Mouse (Mus musculus): Measurements from ENCODE around the gene Zfyve16. TPM values are rescaled to one million over a fixed set of nuclear protein-coding genes. Genes with fewer than 3 reads are reported as not detected.

Zfyve16 gene
- polyA plus RNA-seq (2014; fragmentation: Nextera tagmentation; extraction: Ambion mirVana) = 12.3 and 13.8 TPM in 2 replicates

DNA sequence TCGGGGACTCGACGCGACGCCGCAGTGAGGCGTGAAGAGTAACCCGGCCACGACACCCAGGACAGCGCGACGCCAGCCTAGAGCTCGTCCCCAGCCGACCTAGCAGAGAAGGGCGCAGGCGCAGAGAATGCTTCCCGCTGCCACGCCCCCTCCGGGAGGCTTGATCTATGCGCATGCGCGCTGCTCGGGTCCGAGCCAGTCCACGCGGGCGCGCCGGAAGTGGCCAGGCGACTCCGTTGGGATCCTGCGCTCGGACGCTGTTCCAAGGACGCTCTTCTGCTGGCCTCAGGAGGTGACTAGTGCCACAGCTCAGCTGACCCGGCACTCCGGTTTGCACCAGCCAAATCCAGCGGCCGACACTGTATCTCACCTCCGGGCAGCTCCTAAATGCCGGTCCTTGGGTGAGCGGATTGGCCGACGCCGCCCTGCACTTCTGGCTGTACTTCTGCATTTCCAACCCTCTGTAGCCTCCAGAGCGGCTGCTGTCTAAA lies at the start of gene Zfyve16:
Gene Zfyve16 (minus strand): TSS at position 148 of the 491 bp plus-strand sequence.
- Histone ChIP-seq H3K27me3 (ENCODE audit: control insufficient read depth, insufficient read depth, low read length) (no peaks in the 10 kb centered on the region), H3K4me3 (replicated peaks; ENCODE audit: low read depth, low read length) (peak within 1 kb of the TSS; percentile 72), H3K27ac (replicated peaks; ENCODE audit: low read depth, low read length) (peak within 1 kb of the TSS; percentile 95), H3K36me3 (ENCODE audit: control insufficient read depth, insufficient read depth, low read length) (0 out of 2 replicates have a peak, but pooled peaks cover 2% of the 10 kb centered on the region), H3K4me2 (ENCODE audit: low read length) (peak within 1 kb of the TSS; percentile 61), H3K4me1 (ENCODE audit: control insufficient read depth, insufficient read depth, low read length) (peaks cover 15% of the 10 kb centered on the region), H3K9me3 (ENCODE audit: control insufficient read depth, low read length) (no peaks in the 10 kb centered on the region), H3K9ac (replicated peaks; ENCODE audit: low read length) (peak within 1 kb of the TSS; percentile 94)
- WGBS = under 1% methylated on average over 46 of the region's 46 CpGs
- ATAC-seq (ENCODE audit: low FRiP score, low TSS enrichment) (peak; percentile 98), DNase-seq (peak; percentile 99)

GRCm38 (mm10) chr13:92578210-92578609 lies 47.5 kb upstream of the Zfyve16 start:
- no peak overlapping the region for H3K4me3 ChIP-seq (replicated peaks; ENCODE audit: low read depth, low read length)
- no peak overlapping the region for H3K4me2 ChIP-seq (ENCODE audit: low read length)
- ATAC-seq (ENCODE audit: low FRiP score, low TSS enrichment) (no peak), DNase-seq (no peak)
- H3K9ac ChIP-seq (replicated peaks; ENCODE audit: low read length) = no peak overlapping the region
- WGBS = 86% methylated on average over 4 of the region's 4 CpGs
- no peaks in the 10 kb centered on the region for H3K36me3 ChIP-seq (ENCODE audit: control insufficient read depth, insufficient read depth, low read length)
- no peak overlapping the region for H3K27ac ChIP-seq (replicated peaks; ENCODE audit: low read depth, low read length)
- no peaks in the 10 kb centered on the region for H3K9me3 ChIP-seq (ENCODE audit: control insufficient read depth, low read length)
- H3K4me1 ChIP-seq (ENCODE audit: control insufficient read depth, insufficient read depth, low read length) = no peaks in the 10 kb centered on the region
- no peaks in the 10 kb centered on the region for H3K27me3 ChIP-seq (ENCODE audit: control insufficient read depth, insufficient read depth, low read length)

DNA sequence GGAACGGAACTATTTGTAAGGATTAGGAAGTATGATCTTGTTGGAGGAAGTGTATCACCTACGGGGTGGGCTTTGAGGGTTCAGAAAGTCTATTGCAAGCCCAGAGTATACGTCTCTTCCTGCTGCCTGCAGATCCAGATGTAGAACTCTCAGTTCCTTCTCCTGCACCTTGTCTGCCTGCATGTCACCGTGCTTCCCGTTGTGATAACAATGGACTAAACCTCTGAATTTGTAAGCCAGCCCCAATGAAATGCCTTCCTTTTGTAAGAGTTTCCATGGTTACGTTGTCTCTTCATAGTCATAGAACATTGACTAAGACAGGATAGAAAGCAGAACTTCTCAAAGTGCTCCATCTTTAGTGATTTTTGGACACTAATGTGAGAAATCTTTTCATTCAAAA lies 46.0 kb upstream of the Zfyve16 start:
- no peaks in the 10 kb centered on the region for H3K9me3 ChIP-seq (ENCODE audit: control insufficient read depth, low read length)
- H3K27ac ChIP-seq (replicated peaks; ENCODE audit: low read depth, low read length) = no peak overlapping the region
- no peaks in the 10 kb centered on the region for H3K27me3 ChIP-seq (ENCODE audit: control insufficient read depth, insufficient read depth, low read length)
- no peak overlapping the region for H3K4me3 ChIP-seq (replicated peaks; ENCODE audit: low read depth, low read length)
- no peaks in the 10 kb centered on the region for H3K36me3 ChIP-seq (ENCODE audit: control insufficient read depth, insufficient read depth, low read length)
- no peak overlapping the region for H3K9ac ChIP-seq (replicated peaks; ENCODE audit: low read length)
- DNase-seq (no peak), ATAC-seq (ENCODE audit: low FRiP score, low TSS enrichment) (no peak)
- no peaks in the 10 kb centered on the region for H3K4me1 ChIP-seq (ENCODE audit: control insufficient read depth, insufficient read depth, low read length)
- H3K4me2 ChIP-seq (ENCODE audit: low read length) = no peak overlapping the region
- WGBS = 39% methylated on average over 6 of the region's 6 CpGs

DNA sequence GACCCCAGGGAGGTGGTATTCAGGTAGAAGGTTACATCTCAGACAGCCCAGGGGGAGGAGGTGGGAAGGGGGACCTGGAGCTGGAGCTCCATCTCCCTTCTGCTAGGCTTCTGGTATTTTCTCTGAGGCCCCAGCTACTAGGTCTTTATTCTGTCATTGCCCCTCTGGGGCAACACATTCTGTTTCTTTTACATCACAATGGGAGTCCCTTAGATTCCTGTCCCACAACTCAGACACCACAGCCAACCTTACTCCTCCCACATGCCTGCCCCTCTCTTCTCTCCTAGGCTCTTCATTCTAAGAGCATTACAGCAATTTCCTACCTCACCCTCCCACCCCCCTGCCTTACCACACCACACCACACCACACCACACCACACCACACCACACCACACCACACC lies 45.4 kb upstream of the Zfyve16 start, which contains the start of gene Spz1:
Gene Spz1 (minus strand): TSS at position 101 of the 400 bp plus-strand sequence.
- Histone ChIP-seq H3K9ac (replicated peaks; ENCODE audit: low read length) (no peak within 1 kb of the TSS), H3K9me3 (ENCODE audit: control insufficient read depth, low read length) (no peaks in the 10 kb centered on the region), H3K27me3 (ENCODE audit: control insufficient read depth, insufficient read depth, low read length) (no peaks in the 10 kb centered on the region), H3K4me2 (ENCODE audit: low read length) (no peak within 1 kb of the TSS), H3K4me1 (ENCODE audit: control insufficient read depth, insufficient read depth, low read length) (no peaks in the 10 kb centered on the region), H3K36me3 (ENCODE audit: control insufficient read depth, insufficient read depth, low read length) (no peaks in the 10 kb centered on the region), H3K4me3 (replicated peaks; ENCODE audit: low read depth, low read length) (no peak within 1 kb of the TSS), H3K27ac (replicated peaks; ENCODE audit: low read depth, low read length) (no peak within 1 kb of the TSS)
- ATAC-seq (ENCODE audit: low FRiP score, low TSS enrichment) (no peak), DNase-seq (no peak)

DNA sequence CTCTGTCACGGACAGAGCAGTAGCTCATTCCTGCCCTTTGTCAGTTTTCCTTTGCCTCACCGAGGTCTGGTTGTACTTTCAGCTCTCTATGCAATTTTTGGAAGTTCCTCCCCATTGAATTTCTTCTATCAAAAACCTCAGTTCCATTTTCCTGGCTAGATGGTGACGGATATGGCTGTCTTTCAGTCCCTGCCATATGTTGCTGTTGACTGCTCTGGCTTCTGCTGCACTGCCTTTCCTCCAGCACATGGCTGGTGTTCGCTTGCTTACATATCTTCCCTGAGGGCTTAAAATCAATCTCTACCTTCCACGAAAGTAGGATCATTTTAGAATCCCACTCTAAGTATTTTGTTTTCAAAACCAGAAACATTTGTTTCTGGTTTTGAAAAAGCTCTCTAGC lies 28.8 kb upstream of the Zfyve16 start:
- H3K27ac ChIP-seq (replicated peaks; ENCODE audit: low read depth, low read length) = no peak overlapping the region
- no peaks in the 10 kb centered on the region for H3K36me3 ChIP-seq (ENCODE audit: control insufficient read depth, insufficient read depth, low read length)
- ATAC-seq (ENCODE audit: low FRiP score, low TSS enrichment) (no peak), DNase-seq (no peak)
- H3K4me1 ChIP-seq (ENCODE audit: control insufficient read depth, insufficient read depth, low read length) = peaks cover 5% of the 10 kb centered on the region; the same call in 1 of the 2 replicates
- no peak overlapping the region for H3K9ac ChIP-seq (replicated peaks; ENCODE audit: low read length)
- no peaks in the 10 kb centered on the region for H3K9me3 ChIP-seq (ENCODE audit: control insufficient read depth, low read length)
- no peaks in the 10 kb centered on the region for H3K27me3 ChIP-seq (ENCODE audit: control insufficient read depth, insufficient read depth, low read length)
- H3K4me2 ChIP-seq (ENCODE audit: low read length) = no peak overlapping the region
- H3K4me3 ChIP-seq (replicated peaks; ENCODE audit: low read depth, low read length) = no peak overlapping the region
- 79% methylated on average over 5 of the region's 5 CpGs for WGBS

DNA sequence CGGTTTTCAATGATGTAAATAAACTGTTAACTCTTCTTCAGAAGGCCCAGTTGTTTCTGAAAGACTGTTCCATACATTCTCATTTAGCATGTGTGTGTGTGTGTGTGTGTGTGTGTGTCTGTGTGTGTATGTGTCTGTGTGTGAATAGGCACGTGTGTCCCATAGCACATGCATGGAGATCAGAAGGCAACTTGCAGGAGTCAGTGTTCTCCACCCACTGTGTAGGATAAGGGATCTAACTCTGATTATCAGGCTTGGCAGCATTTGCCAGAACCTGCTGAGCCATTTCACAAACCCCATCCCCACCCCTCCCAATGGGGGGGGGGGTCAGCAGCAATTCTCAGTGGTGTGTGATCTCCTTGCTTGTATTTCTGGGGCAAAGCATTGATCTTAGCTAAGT lies 26.6 kb upstream of the Zfyve16 start:
- no peak overlapping the region for H3K27ac ChIP-seq (replicated peaks; ENCODE audit: low read depth, low read length)
- H3K4me3 ChIP-seq (replicated peaks; ENCODE audit: low read depth, low read length) = no peak overlapping the region
- H3K4me2 ChIP-seq (ENCODE audit: low read length) = no peak overlapping the region
- H3K4me1 ChIP-seq (ENCODE audit: control insufficient read depth, insufficient read depth, low read length) = peaks cover 5% of the 10 kb centered on the region; the same call in 1 of the 2 replicates
- no peaks in the 10 kb centered on the region for H3K9me3 ChIP-seq (ENCODE audit: control insufficient read depth, low read length)
- H3K36me3 ChIP-seq (ENCODE audit: control insufficient read depth, insufficient read depth, low read length) = no peaks in the 10 kb centered on the region
- H3K27me3 ChIP-seq (ENCODE audit: control insufficient read depth, insufficient read depth, low read length) = no peaks in the 10 kb centered on the region
- ATAC-seq (ENCODE audit: low FRiP score, low TSS enrichment) (no peak), DNase-seq (no peak)
- H3K9ac ChIP-seq (replicated peaks; ENCODE audit: low read length) = no peak overlapping the region
- WGBS = 46% methylated on average over 2 of the region's 2 CpGs

GRCm38 (mm10) chr13:92556458-92557126 lies 25.9 kb upstream of the Zfyve16 start:
- Histone ChIP-seq H3K4me2 (ENCODE audit: low read length) (no peak overlapping the region), H3K9me3 (ENCODE audit: control insufficient read depth, low read length) (no peaks in the 10 kb centered on the region), H3K9ac (replicated peaks; ENCODE audit: low read length) (no peak overlapping the region), H3K4me1 (ENCODE audit: control insufficient read depth, insufficient read depth, low read length) (peaks cover 5% of the 10 kb centered on the region; the same call in 1 of the 2 replicates), H3K27me3 (ENCODE audit: control insufficient read depth, insufficient read depth, low read length) (no peaks in the 10 kb centered on the region), H3K36me3 (ENCODE audit: control insufficient read depth, insufficient read depth, low read length) (no peaks in the 10 kb centered on the region), H3K27ac (replicated peaks; ENCODE audit: low read depth, low read length) (no peak overlapping the region), H3K4me3 (replicated peaks; ENCODE audit: low read depth, low read length) (no peak overlapping the region)
- WGBS = 16% methylated on average over 8 of the region's 8 CpGs
- DNase-seq (peak; percentile 40), ATAC-seq (ENCODE audit: low FRiP score, low TSS enrichment) (no peak; the same call in 1 of the 2 replicates)

GRCm38 (mm10) chr13:92547093-92547492 lies 16.4 kb upstream of the Zfyve16 start:
- H3K9me3 ChIP-seq (ENCODE audit: control insufficient read depth, low read length) = peaks cover 9% of the 10 kb centered on the region
- no peaks in the 10 kb centered on the region for H3K27me3 ChIP-seq (ENCODE audit: control insufficient read depth, insufficient read depth, low read length)

DNA sequence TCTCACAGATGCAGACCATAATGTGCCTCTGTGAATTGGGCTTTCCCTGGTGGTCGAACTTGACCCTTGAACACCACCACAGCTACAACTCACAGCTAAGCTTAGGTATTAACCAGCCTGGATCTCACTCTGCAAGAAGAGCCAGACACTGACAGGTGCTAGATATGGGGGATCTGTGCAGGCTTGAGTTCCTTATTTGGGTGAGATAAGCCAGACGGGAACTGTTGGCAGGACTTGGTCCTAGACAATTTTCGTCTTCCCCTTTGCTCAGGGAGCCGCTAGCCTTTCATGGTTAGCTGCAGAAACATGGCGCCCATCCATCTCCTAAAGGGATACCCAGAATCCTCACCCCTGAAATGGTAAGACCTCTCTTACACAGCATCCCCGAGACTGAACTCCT lies 10.3 kb upstream of the Zfyve16 start:
- Histone ChIP-seq H3K4me3 (replicated peaks; ENCODE audit: low read depth, low read length) (no peak overlapping the region), H3K4me1 (ENCODE audit: control insufficient read depth, insufficient read depth, low read length) (no peaks in the 10 kb centered on the region), H3K36me3 (ENCODE audit: control insufficient read depth, insufficient read depth, low read length) (no peaks in the 10 kb centered on the region), H3K9ac (replicated peaks; ENCODE audit: low read length) (no peak overlapping the region), H3K4me2 (ENCODE audit: low read length) (no peak overlapping the region), H3K27me3 (ENCODE audit: control insufficient read depth, insufficient read depth, low read length) (no peaks in the 10 kb centered on the region), H3K9me3 (ENCODE audit: control insufficient read depth, low read length) (no peaks in the 10 kb centered on the region), H3K27ac (replicated peaks; ENCODE audit: low read depth, low read length) (no peak overlapping the region)
- 91% methylated on average over 6 of the region's 6 CpGs for WGBS
- DNase-seq (no peak), ATAC-seq (ENCODE audit: low FRiP score, low TSS enrichment) (no peak)

More at GRCm38 (mm10) chr13:92547093-92547492, 16.4 kb upstream of the Zfyve16 start:
- Histone ChIP-seq H3K4me3 (replicated peaks; ENCODE audit: low read depth, low read length) (no peak overlapping the region), H3K4me2 (ENCODE audit: low read length) (no peak overlapping the region), H3K4me1 (ENCODE audit: control insufficient read depth, insufficient read depth, low read length) (no peaks in the 10 kb centered on the region), H3K9ac (replicated peaks; ENCODE audit: low read length) (no peak overlapping the region), H3K36me3 (ENCODE audit: control insufficient read depth, insufficient read depth, low read length) (no peaks in the 10 kb centered on the region), H3K27ac (replicated peaks; ENCODE audit: low read depth, low read length) (no peak overlapping the region)
- ATAC-seq (ENCODE audit: low FRiP score, low TSS enrichment) (no peak), DNase-seq (no peak)
- 90% methylated on average over 4 of the region's 4 CpGs for WGBS

Data from midbrain, embryonic 14.5 days (tissue).